In genomic region chr7:72150799-72151708, GRCm38 (mm10) we compare ENCODE assay signal across 20 mouse cellular contexts.
DNase-seq lines count a peak whose midpoint lies in the region; ATAC-seq and TF ChIP-seq lines count a peak whose summit lies in the region.
"Had no signal": no experiment of that assay in that cellular context is flagged by ENCODE, and none has a peak within 500 bp of the region (broad histone marks: within the 10 kb centered on the region; RNA-seq: fewer than 3 reads in every experiment).

No protein-coding gene starts in this region.

- ATAC-seq in kidney, embryonic 15.5 days (replicated peaks; ENCODE audit: low FRiP score): peak; percentile 86
- peak; percentile 75 for ATAC-seq in embryonic facial prominence, embryonic 14.5 days (ENCODE audit: low read depth)
- ATAC-seq in forebrain, embryonic 15.5 days (replicated peaks): 0 out of 2 replicates have a peak, but pooled peaks have one; percentile 34
- ATAC-seq: CD4-positive, CD25-positive, alpha-beta regulatory T cell, adult 4 months; intestine, embryonic 16.5 days; midbrain, embryonic 13.5 days had no signal

- no peak overlapping the region for H3K4me2 ChIP-seq in kidney, embryonic 15.5 days
- no peak overlapping the region for H3K4me2 ChIP-seq in embryonic facial prominence, embryonic 14.5 days (ENCODE audit: low read depth, low read length)
- no peak overlapping the region for H3K4me2 ChIP-seq in forebrain, embryonic 15.5 days (replicated peaks)
- H3K4me2 ChIP-seq: embryonic facial prominence, embryonic 13.5 days; hindbrain, embryonic 15.5 days; liver, embryonic 11.5 days; midbrain, embryonic 13.5 days; neural tube, embryonic 15.5 days had no signal

- H3K36me3 ChIP-seq in kidney, embryonic 15.5 days: no peaks in the 10 kb centered on the region
- H3K36me3 ChIP-seq in kidney, adult 2 months (ENCODE audit: control insufficient read depth, insufficient read depth, low read length): no peaks in the 10 kb centered on the region
- H3K36me3 ChIP-seq in embryonic facial prominence, embryonic 14.5 days (ENCODE audit: control insufficient read depth, insufficient read depth, low read length): no peaks in the 10 kb centered on the region
- H3K36me3 ChIP-seq in forebrain, embryonic 15.5 days: no peaks in the 10 kb centered on the region
- H3K36me3 ChIP-seq: embryonic facial prominence, embryonic 13.5 days; G1E; hindbrain, embryonic 15.5 days; midbrain, embryonic 13.5 days; neural tube, embryonic 15.5 days had no signal

- no peak for DNase-seq in kidney, adult 2 months
- peak; percentile 48 for DNase-seq in embryonic facial prominence, embryonic 14.5 days (ENCODE audit: low spot score)
- DNase-seq in retina, postnatal 1 day: peak; percentile 15
- DNase-seq in urinary bladder, postnatal 10 days (ENCODE audit: low spot score): no peak
- DNase-seq in gastrocnemius, postnatal 10 days: no peak
- DNase-seq: gastrocnemius, postnatal 14 days; lung, adult 2 months; thymus, adult 2 months had no signal

- no peak overlapping the region for H3K9ac ChIP-seq in kidney, embryonic 15.5 days
- H3K9ac ChIP-seq in embryonic facial prominence, embryonic 14.5 days (ENCODE audit: low read depth, low read length): no peak overlapping the region
- H3K9ac ChIP-seq in forebrain, embryonic 15.5 days (replicated peaks): no peak overlapping the region
- H3K9ac ChIP-seq: embryonic facial prominence, embryonic 13.5 days; hindbrain, embryonic 15.5 days; midbrain, embryonic 13.5 days; neural tube, embryonic 15.5 days had no signal

- WGBS in kidney, embryonic 15.5 days: 32% methylated on average over 7 of the region's 7 CpGs
- WGBS in kidney, adult 2 months: 72% methylated on average over 7 of the region's 7 CpGs
- WGBS in embryonic facial prominence, embryonic 14.5 days: 49% methylated on average over 7 of the region's 7 CpGs
- WGBS in forebrain, embryonic 15.5 days: 15% methylated on average over 7 of the region's 7 CpGs

- no peak for TF ChIP-seq POLR2A in kidney, adult 2 months (IDR thresholded peaks at IDR 0.05; ENCODE audit: low read depth, low read length)

- H3K4me3 ChIP-seq in kidney, embryonic 15.5 days (replicated peaks): no peak overlapping the region
- H3K4me3 ChIP-seq in kidney, adult 2 months (ENCODE audit: insufficient read depth, low read depth, low read length): no peak overlapping the region
- no peak overlapping the region for H3K4me3 ChIP-seq in embryonic facial prominence, embryonic 14.5 days (ENCODE audit: low read depth, low read length)
- H3K4me3 ChIP-seq in forebrain, embryonic 15.5 days: no peak overlapping the region
- H3K4me3 ChIP-seq: embryonic facial prominence, embryonic 13.5 days; hindbrain, embryonic 15.5 days; midbrain, embryonic 13.5 days; myocyte; neural tube, embryonic 15.5 days had no signal

- H3K9me3 ChIP-seq in kidney, embryonic 15.5 days (replicated peaks): no peaks in the 10 kb centered on the region
- no peaks in the 10 kb centered on the region for H3K9me3 ChIP-seq in embryonic facial prominence, embryonic 14.5 days (ENCODE audit: control insufficient read depth, low read length)
- H3K9me3 ChIP-seq in forebrain, embryonic 15.5 days: no peaks in the 10 kb centered on the region
- H3K9me3 ChIP-seq: embryonic facial prominence, embryonic 13.5 days; hindbrain, embryonic 15.5 days; midbrain, embryonic 13.5 days; neural tube, embryonic 15.5 days had no signal

- TF ChIP-seq CTCF in kidney, adult 2 months (conservative IDR thresholded peaks at IDR 0.05; ENCODE audit: insufficient read depth, insufficient read length, low read depth, low read length): no peak

- peaks cover 21% of the 10 kb centered on the region for H3K4me1 ChIP-seq in kidney, embryonic 15.5 days
- no peaks in the 10 kb centered on the region for H3K4me1 ChIP-seq in kidney, adult 2 months (ENCODE audit: control insufficient read depth, insufficient read depth, low read length)
- no peaks in the 10 kb centered on the region for H3K4me1 ChIP-seq in embryonic facial prominence, embryonic 14.5 days (ENCODE audit: control insufficient read depth, insufficient read depth, low read length)
- H3K4me1 ChIP-seq in forebrain, embryonic 15.5 days: peaks cover 11% of the 10 kb centered on the region
- H3K4me1 ChIP-seq: hindbrain, embryonic 15.5 days had no signal

- no peaks in the 10 kb centered on the region for H3K27me3 ChIP-seq in kidney, embryonic 15.5 days
- H3K27me3 ChIP-seq in kidney, adult 2 months (replicated peaks; ENCODE audit: control insufficient read depth, insufficient read depth, low read length): no peaks in the 10 kb centered on the region
- H3K27me3 ChIP-seq in embryonic facial prominence, embryonic 14.5 days (replicated peaks; ENCODE audit: control insufficient read depth, insufficient read depth, low read length): no peaks in the 10 kb centered on the region
- H3K27me3 ChIP-seq in forebrain, embryonic 15.5 days: no peaks in the 10 kb centered on the region
- H3K27me3 ChIP-seq: hindbrain, embryonic 15.5 days; midbrain, embryonic 13.5 days; neural tube, embryonic 15.5 days had no signal

- H3K27ac ChIP-seq in kidney, embryonic 15.5 days: peak overlapping the region; percentile 60
- H3K27ac ChIP-seq in kidney, adult 2 months (ENCODE audit: insufficient read depth, low read depth, low read length): no peak overlapping the region
- H3K27ac ChIP-seq in embryonic facial prominence, embryonic 14.5 days (replicated peaks; ENCODE audit: low read depth, low read length): no peak overlapping the region
- no peak overlapping the region for H3K27ac ChIP-seq in forebrain, embryonic 15.5 days (replicated peaks)
- H3K27ac ChIP-seq: embryonic facial prominence, embryonic 13.5 days; hindbrain, embryonic 15.5 days; macrophage; midbrain, embryonic 13.5 days; neural tube, embryonic 15.5 days had no signal

Comparison
In these comparisons a context has a peak if more than half of its experiments do, and no peak if none do; other contexts are left out.
1. ATAC-seq: peak in every context shown above with its lines; median percentile 86 in kidney, embryonic 15.5 days; 75 in embryonic facial prominence, embryonic 14.5 days; 34 in forebrain, embryonic 15.5 days.
2. DNase-seq: peak in embryonic facial prominence, embryonic 14.5 days (single experiment) and retina, postnatal 1 day (single experiment); none in kidney, adult 2 months (single experiment), urinary bladder, postnatal 10 days (single experiment) and gastrocnemius, postnatal 10 days (single experiment).